Mouse (Mus musculus): ENCODE measurements around the gene Ift52.

DNA sequence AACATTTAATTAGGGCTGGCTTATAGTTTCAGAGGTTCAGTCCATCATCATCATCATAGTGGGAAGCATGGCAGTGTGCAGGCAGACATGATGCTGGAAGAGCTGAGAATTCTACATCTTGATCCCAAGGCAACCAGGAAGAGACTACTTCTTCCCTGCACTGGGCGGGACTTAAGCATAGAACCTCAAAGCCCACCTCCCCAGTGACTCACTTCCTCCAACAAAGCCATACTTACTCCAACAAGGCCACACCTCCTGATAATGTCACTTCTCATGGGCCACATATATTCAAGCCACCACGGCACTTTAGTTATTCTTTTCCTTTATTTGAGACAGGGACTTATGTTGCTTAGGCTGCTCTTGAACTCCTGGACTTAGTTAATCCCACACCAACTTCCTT is 32.0 kb downstream of the Ift52 start:
- TF ChIP-seq CTCF (IDR thresholded peaks at IDR 0.05; ENCODE audit: low read depth), result no peak
- no peak for TF ChIP-seq EP300 (optimal IDR thresholded peaks at IDR 0.05)
